Mouse (Mus musculus): ENCODE data around the gene Tmem145.

The Tmem145 gene

DNA sequence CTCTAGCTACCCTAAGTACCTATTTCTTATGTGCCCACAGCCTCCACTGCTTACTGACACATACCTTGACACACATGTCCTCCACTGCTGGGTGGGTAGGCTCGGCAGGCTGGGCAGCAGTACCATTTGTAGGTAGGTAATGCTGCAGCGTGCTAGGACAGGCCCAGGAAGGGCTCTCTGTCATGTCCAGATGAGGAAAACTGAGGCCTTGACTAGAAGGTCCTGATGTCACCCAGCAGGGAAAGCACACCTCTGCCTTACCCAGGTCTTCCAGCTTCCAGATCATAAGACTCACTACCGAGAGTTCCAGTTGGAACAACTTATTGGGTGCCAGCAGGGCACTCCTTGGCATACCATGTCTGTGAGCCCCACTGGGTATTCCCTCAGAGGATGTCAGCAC, 30.9 kb upstream of the Tmem145 start:
- in situ Hi-C loops (cut with MboI, MseI): loop anchor here (5.0 to 25.0 kb wide), 2 partner anchors 143 to 1912 kb away; partner anchors contain the start of genes BC024978, Gm21983, Mia and Rab4b

GRCm38 (mm10) chr7:25275555-25276298, 30.2 kb upstream of the Tmem145 start:
- in situ Hi-C loops (cut with MboI, MseI): no loop called here

- in situ Hi-C loops (cut with MboI, MseI): no loop called here
Observed at GRCm38 (mm10) chr7:25277405-25277804, 28.5 kb upstream of the Tmem145 start.

GRCm38 (mm10) chr7:25277998-25278340, 27.9 kb upstream of the Tmem145 start:
- in situ Hi-C loops (cut with MboI, MseI): no loop called here

GRCm38 (mm10) chr7:25278341-25279075, 27.4 kb upstream of the Tmem145 start:
- in situ Hi-C loops (cut with MboI, MseI): no loop called here

DNA sequence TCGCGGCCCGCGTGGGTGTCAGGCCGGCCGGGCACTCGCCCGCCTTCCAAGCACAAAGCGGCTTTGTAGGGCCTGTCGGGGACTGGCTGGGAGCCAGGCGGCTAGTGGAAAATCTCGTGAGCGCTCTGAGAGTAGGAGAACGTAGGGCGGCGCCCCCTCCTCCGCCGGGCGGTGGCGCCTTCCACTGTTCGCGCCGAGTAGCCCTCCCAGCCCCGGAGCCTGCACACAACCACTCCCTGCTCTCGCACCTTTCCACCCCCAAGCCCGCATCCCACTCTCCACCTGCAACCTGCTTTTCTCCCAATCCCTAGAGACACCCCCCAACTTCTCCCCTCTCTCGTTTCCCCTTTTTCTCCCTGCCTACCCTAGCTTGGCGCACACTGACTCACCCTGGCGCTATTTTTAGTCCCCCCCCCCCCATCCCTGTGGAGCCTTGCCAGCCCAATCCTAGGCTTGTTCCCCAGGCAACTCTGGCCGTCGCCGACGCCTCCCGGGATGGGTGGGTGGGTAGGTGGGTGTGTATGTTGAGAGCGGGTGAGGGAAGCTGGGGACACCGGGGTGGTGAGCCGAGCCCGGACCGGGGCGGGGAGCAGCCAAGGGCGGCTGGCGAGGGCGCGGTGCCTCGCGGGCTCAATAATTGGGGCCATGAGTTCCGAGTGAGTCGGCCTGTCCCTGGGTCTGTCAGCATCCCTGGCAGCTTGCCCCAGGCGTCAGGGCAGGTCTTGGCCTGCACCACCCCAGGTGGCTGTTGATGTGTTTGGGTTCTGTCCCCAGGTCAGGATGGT, 26.6 kb upstream of the Tmem145 start:
- in situ Hi-C loops (cut with MboI, MseI): no loop called here

- in situ Hi-C loops (cut with MboI, MseI): loop anchor here (5.0 kb wide), 1 partner anchor 908 kb away; the partner anchor contains the start of gene Kcnn4
Observed at GRCm38 (mm10) chr7:25279861-25280791, 25.8 kb upstream of the Tmem145 start.

DNA sequence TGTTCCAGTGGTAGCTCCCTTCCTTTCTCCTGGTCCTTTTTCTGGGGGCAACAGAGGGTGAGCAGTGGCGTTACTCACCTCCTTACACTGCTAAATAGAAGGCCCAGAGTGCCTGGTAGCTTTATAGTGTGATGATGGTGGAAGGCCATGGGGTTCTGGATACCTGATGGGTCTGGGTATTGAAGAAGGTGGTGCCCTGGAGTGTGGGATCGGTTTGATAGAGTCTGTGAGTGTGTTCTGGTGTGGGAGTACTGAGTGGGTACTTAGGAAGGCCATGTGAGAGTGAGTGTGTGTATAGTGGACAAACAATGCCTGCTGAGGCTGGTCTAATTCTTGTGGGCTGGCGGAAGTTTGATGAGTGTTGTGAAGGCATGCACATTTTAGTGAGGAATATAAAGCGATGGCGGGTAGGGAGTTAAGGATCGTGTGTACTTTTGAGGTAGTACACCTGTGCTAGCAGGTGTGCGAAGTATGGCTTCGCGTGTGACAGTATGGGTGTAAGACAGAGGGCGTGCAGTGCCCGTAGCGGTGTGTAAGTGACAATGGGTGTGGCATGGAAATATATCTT, 24.7 kb upstream of the Tmem145 start:
- in situ Hi-C loops (cut with MboI, MseI): loop anchor here (5.0 kb wide), 1 partner anchor 909 kb away; the partner anchor contains the start of gene Kcnn4

- in situ Hi-C loops (cut with MboI, MseI): loop anchor here (5.0 kb wide), 1 partner anchor 910 kb away; the partner anchor contains the start of gene Kcnn4
Observed at GRCm38 (mm10) chr7:25281734-25282601, 23.9 kb upstream of the Tmem145 start.

DNA sequence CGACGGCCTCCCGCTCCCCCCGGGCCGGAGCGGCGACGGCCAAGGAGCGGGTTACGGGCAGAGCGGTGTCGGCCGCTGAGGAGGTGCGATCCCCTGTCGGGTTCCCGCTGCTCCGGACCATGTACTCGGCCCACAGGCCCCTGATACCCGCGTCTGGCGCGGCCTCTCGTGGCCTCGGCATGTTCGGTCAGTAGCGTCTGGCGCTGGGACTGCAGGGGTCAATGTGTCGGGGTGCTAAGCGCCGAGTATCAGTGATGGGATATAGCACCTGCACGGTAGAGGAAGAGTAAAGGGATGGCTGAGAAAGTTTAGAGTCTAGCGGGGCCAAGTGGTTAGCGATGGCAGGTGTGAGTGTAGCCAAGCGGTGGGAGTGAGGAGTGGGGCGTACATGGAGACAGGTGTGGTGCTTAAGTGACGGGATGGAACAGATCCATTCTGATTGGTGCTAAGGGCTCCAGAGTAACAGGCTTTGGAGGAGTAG, 23.1 kb upstream of the Tmem145 start:
- in situ Hi-C loops (cut with MboI, MseI): loop anchor here (5.0 kb wide), 1 partner anchor 910 kb away; the partner anchor contains the start of gene Kcnn4

DNA sequence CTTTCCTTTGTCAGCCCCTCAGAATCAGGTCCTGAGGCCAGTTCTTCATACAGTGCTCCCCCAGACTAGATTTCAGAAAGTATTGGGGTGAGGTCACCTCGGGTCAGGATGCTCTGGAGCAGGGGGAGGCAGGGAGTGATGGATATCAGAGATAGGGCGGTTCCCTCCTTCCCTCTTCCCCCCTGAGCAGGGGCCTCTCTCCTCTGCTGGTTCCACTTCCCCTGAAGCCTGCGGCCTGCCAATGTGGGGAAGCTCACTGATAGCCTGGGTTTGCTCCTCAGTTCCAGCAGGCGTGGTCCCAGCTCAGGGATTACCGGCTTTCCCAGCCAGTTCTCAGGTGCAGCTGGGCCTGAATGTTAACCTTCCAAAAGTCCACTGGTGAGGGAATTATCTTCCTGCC, 22.3 kb upstream of the Tmem145 start:
- in situ Hi-C loops (cut with MboI, MseI): loop anchor here (5.0 kb wide), 1 partner anchor 911 kb away; the partner anchor contains the start of gene Kcnn4

- in situ Hi-C loops (cut with MboI, MseI): loop anchor here (5.0 kb wide), 1 partner anchor 912 kb away; the partner anchor contains the start of gene Kcnn4
Observed at GRCm38 (mm10) chr7:25284171-25284570, 21.7 kb upstream of the Tmem145 start.

DNA sequence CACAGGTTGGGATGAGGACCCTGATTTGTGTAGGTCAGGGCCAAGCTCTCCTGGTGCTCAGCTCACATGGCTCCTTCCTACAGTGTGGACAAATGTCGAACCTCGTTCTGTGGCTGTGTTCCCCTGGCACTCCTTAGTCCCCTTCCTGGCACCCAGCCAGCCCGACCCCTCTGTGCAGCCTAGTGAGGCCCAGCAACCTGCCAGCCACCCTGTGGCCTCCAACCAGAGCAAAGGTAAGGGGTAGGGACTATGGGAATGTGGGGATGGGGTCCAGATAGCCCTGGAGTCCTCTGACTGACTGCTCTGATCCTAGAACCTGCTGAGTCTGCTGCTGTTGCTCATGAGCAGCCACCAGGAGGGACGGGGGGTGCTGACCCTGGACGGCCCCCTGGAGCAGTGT, 21.1 kb upstream of the Tmem145 start:
- in situ Hi-C loops (cut with MboI, MseI): loop anchor here (5.0 kb wide), 1 partner anchor 912 kb away; the partner anchor contains the start of gene Kcnn4

DNA sequence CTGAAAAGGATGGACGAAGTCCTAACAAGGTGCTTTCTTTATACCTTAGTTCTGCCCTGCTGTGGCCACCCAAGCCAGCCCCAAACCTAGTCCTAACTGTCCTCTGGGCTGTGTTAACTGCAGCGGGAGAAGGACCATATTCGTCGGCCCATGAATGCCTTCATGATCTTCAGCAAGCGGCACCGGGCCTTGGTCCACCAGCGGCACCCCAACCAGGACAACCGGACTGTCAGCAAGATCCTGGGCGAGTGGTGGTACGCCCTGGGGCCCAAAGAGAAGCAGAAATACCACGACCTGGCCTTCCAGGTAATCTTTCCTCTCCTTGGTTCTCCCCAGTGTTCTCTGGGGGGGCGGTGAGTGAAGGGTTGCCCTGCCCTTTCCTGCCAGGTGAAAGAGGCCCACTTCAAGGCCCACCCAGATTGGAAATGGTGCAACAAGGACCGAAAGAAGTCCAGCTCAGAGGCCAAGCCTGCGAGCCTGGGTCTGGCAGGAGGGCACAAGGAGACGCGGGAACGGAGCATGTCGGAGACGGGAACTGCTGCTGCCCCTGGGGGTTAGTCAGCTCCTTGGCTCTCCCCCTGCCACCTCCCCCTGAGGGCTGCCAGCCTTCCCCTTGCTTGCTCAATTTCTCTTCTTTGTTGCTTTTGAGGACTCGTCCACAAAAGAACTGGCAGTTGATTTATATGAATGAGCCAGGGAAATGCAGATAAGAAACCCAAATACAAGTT, 20.2 kb upstream of the Tmem145 start:
- in situ Hi-C loops (cut with MboI, MseI): no loop called here

GRCm38 (mm10) chr7:25286989-25287388, 18.9 kb upstream of the Tmem145 start:
- in situ Hi-C loops (cut with MboI, MseI): no loop called here

- in situ Hi-C loops (cut with MboI, MseI): no loop called here
Observed at GRCm38 (mm10) chr7:25288011-25288410, 17.9 kb upstream of the Tmem145 start.

DNA sequence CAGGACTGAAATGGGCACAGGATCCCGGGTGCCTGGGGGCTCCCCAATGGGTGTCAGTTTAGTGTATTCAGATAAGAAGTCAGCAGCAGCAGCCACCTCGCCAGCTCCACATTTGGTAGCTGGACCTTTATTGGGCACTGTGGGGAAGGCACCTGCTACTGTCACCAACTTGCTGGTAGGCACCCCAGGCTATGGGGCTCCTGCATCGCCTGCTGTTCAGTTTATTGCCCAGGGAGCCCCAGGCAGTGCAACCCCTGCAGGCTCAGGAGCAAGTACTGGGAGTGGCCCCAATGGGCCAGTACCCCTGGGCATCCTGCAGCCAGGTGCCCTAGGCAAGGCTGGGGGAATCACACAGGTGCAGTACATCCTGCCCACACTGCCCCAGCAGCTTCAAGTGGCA, 17.2 kb upstream of the Tmem145 start:
- in situ Hi-C loops (cut with MboI, MseI): no loop called here

- in situ Hi-C loops (cut with MboI, MseI): no loop called here
Observed at GRCm38 (mm10) chr7:25289925-25290324, 16.0 kb upstream of the Tmem145 start.
